Mouse (Mus musculus) bone marrow macrophage, adult 2 months (primary cell): ENCODE measurements around the gene Angptl4.
A peak's percentile ranks its signal among the peaks of the same experiment; 100 is the strongest.

Experiments used
- CTCF ChIP-seq: IDR thresholded peaks from 2 replicates; pipeline ENCODE4 v1.5.1; 2012; ENCODE audit warnings: low read depth, mild to moderate bottlenecking, low read length, moderate library complexity
- POLR2A ChIP-seq: IDR thresholded peaks from 2 replicates; pipeline ENCODE4 v1.6.1; 2012; ENCODE audit warnings: mild to moderate bottlenecking, low read depth, low read length, borderline replicate concordance

GRCm38 (mm10) chr17:33802221-33802620 lies 20.6 kb upstream of the Angptl4 start:
- TF ChIP-seq CTCF (peak; percentile 59), POLR2A (no peak)
